26 mouse cellular contexts compared by ENCODE assay signal in the genomic region with DNA sequence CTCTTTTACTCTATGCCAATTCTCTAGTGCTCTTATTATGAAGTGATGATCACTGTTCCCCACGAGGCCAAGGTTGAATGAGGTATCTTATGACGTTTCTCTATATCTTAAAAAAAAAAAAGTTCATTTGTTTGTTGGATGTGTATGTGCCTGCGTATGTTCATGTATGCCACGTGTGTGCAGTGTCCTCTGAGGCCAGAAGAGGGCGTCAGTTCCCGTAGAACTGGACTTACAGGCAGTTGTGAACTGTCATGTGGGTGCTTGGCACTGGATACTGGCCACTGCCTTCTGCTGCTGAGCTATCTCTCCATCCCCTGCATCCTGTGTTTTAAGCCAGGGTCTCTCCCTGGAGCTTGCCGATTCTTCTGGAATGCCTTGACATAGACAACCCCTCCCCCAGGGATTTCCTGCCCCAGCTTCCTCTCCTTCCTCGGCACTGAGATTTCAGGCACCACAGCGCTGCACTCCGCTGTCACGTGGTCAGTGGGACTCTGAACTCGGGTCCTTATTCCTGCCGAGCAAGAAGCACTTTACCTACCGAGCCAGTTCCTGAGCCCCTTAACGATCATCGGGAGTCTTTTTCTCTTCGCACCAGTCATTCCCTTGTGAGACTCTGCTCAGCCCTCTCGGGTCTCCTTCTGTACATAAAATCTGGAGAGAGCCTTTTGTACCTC.
DNase-seq lines count a peak whose midpoint lies in the region; ATAC-seq and TF ChIP-seq lines count a peak whose summit lies in the region.
"Had no signal": no experiment of that assay in that cellular context is flagged by ENCODE, and none has a peak within 500 bp of the region (broad histone marks: within the 10 kb centered on the region; RNA-seq: fewer than 3 reads in every experiment).

No protein-coding gene starts in this region.

- no peak for TF ChIP-seq EP300 in liver, embryonic 14.5 days (IDR thresholded peaks at IDR 0.05; ENCODE audit: low read depth)

- H3K4me3 ChIP-seq in kidney, embryonic 14.5 days (ENCODE audit: low read length): no peak overlapping the region
- H3K4me3 ChIP-seq in liver, embryonic 14.5 days (ENCODE audit: insufficient read depth in 1 of 2, low read depth in 2 of 2, low read length in 2 of 2): no peak overlapping the region
- no peak overlapping the region for H3K4me3 ChIP-seq in liver, embryonic 11.5 days (ENCODE audit: low read depth, low read length)
- H3K4me3 ChIP-seq in E14TG2a.4 (replicated peaks; ENCODE audit: low read length): no peak overlapping the region
- no peak overlapping the region for H3K4me3 ChIP-seq in intestine, embryonic 16.5 days (ENCODE audit: low read length)
- H3K4me3 ChIP-seq: embryonic facial prominence, embryonic 12.5 days; erythroblast, embryonic 14.5 days; heart, embryonic 12.5 days; hindbrain, embryonic 12.5 days; limb, embryonic 12.5 days; midbrain, embryonic 15.5 days; neural tube, embryonic 15.5 days had no signal

- 30% methylated on average over 18 of the region's 18 CpGs for WGBS in kidney, embryonic 14.5 days
- WGBS in liver, embryonic 14.5 days (ENCODE audit: insufficient replicate concordance): 25% methylated on average over 18 of the region's 18 CpGs
- WGBS in liver, embryonic 11.5 days: 30% methylated on average over 18 of the region's 18 CpGs
- WGBS in intestine, embryonic 16.5 days: 36% methylated on average over 18 of the region's 18 CpGs

- peak; percentile 29 for DNase-seq in kidney, adult 11 months
- DNase-seq in liver, embryonic 14.5 days (ENCODE audit: low read depth in 3 of 3, low spot score in 3 of 3): no peak
- no peak for DNase-seq in liver, embryonic 11.5 days (ENCODE audit: low spot score)
- DNase-seq in layer of hippocampus, postnatal 10 days (ENCODE audit: low spot score in 2 of 2): no peak
- DNase-seq in cerebellum, postnatal 4 days (ENCODE audit: low spot score in 2 of 2): no peak
- DNase-seq: adrenal gland, adult 8-10 months; cerebellum, adult 9-10 months; gastrocnemius, postnatal 10 days; heart, adult 11 months; heart, postnatal 14 days; layer of hippocampus, adult 9-11 months; lung, adult 18-20 months; thymus, adult 18-20 months had no signal

- ATAC-seq in kidney, embryonic 14.5 days (ENCODE audit: low FRiP score, low TSS enrichment): no peak
- no peak for ATAC-seq in liver, embryonic 14.5 days (ENCODE audit: insufficient read depth)
- no peak for ATAC-seq in liver, embryonic 11.5 days (replicated peaks; ENCODE audit: low FRiP score)
- peak; percentile 52; the same call in 1 of the 2 replicates for ATAC-seq in intestine, embryonic 16.5 days
- ATAC-seq: CD4-positive, CD25-positive, alpha-beta regulatory T cell, adult 4 months; forebrain, embryonic 14.5 days; inflammation-experienced regulatory T-cells, adult 6 months; midbrain, embryonic 15.5 days had no signal

- H3K9me3 ChIP-seq in kidney, embryonic 14.5 days (ENCODE audit: control insufficient read depth, low read length): peaks cover 10% of the 10 kb centered on the region; the same call in 1 of the 2 replicates
- no peaks in the 10 kb centered on the region; the same call in 1 of the 2 replicates for H3K9me3 ChIP-seq in liver, embryonic 14.5 days (ENCODE audit: control insufficient read depth, low read length)
- H3K9me3 ChIP-seq in liver, embryonic 11.5 days (ENCODE audit: control insufficient read depth, low read length): no peaks in the 10 kb centered on the region
- H3K9me3 ChIP-seq in E14TG2a.4 (ENCODE audit: low read length): no peaks in the 10 kb centered on the region
- H3K9me3 ChIP-seq in intestine, embryonic 16.5 days (ENCODE audit: control insufficient read depth, low read length): peaks cover 5% of the 10 kb centered on the region; the same call in 1 of the 2 replicates

- no peaks in the 10 kb centered on the region for H3K36me3 ChIP-seq in kidney, embryonic 14.5 days (ENCODE audit: control insufficient read depth, insufficient read depth, low read length)
- no peaks in the 10 kb centered on the region for H3K36me3 ChIP-seq in liver, embryonic 14.5 days (replicated peaks; ENCODE audit: control insufficient read depth, insufficient read depth, low read depth)
- H3K36me3 ChIP-seq in liver, embryonic 11.5 days (ENCODE audit: control insufficient read depth, insufficient read depth, low read length): no peaks in the 10 kb centered on the region
- H3K36me3 ChIP-seq in E14TG2a.4 (ENCODE audit: insufficient read depth, low read length): no peaks in the 10 kb centered on the region
- no peaks in the 10 kb centered on the region for H3K36me3 ChIP-seq in intestine, embryonic 16.5 days (ENCODE audit: control insufficient read depth, insufficient read depth, low read length)
- H3K36me3 ChIP-seq: embryonic facial prominence, embryonic 12.5 days; heart, embryonic 12.5 days; hindbrain, embryonic 12.5 days; limb, embryonic 12.5 days; midbrain, embryonic 15.5 days; neural tube, embryonic 15.5 days had no signal

- H3K27ac ChIP-seq in kidney, embryonic 14.5 days (ENCODE audit: low read depth, low read length): no peak overlapping the region
- H3K27ac ChIP-seq in liver, embryonic 14.5 days: no peak overlapping the region
- H3K27ac ChIP-seq in liver, embryonic 11.5 days (ENCODE audit: low read depth, low read length): no peak overlapping the region
- no peak overlapping the region for H3K27ac ChIP-seq in intestine, embryonic 16.5 days (ENCODE audit: low read length)
- H3K27ac ChIP-seq: embryonic facial prominence, embryonic 12.5 days; hindbrain, embryonic 12.5 days; limb, embryonic 12.5 days; midbrain, embryonic 15.5 days; neural tube, embryonic 15.5 days had no signal

- peak; percentile 36 for TF ChIP-seq CTCF in liver, embryonic 14.5 days (IDR thresholded peaks at IDR 0.05; ENCODE audit: low read depth)
- peak; percentile 48 for TF ChIP-seq CTCF in E14TG2a.4 (conservative IDR thresholded peaks at IDR 0.05; ENCODE audit: low read length)

- no peaks in the 10 kb centered on the region for H3K4me1 ChIP-seq in kidney, embryonic 14.5 days (ENCODE audit: control insufficient read depth, insufficient read depth, low read length)
- no peaks in the 10 kb centered on the region for H3K4me1 ChIP-seq in liver, embryonic 14.5 days (replicated peaks; ENCODE audit: control insufficient read depth in 2 of 2, insufficient read depth in 2 of 2, low read length in 1 of 2)
- no peaks in the 10 kb centered on the region for H3K4me1 ChIP-seq in liver, embryonic 11.5 days (replicated peaks; ENCODE audit: control insufficient read depth, insufficient read depth, low read length)
- peaks cover 18% of the 10 kb centered on the region for H3K4me1 ChIP-seq in E14TG2a.4 (replicated peaks; ENCODE audit: low read depth, low read length)
- H3K4me1 ChIP-seq in intestine, embryonic 16.5 days (ENCODE audit: control insufficient read depth, insufficient read depth, low read length): no peaks in the 10 kb centered on the region
- H3K4me1 ChIP-seq: embryonic facial prominence, embryonic 12.5 days; heart, embryonic 12.5 days; limb, embryonic 12.5 days; midbrain, embryonic 15.5 days; neural tube, embryonic 15.5 days had no signal

- H3K9ac ChIP-seq in kidney, embryonic 14.5 days (ENCODE audit: low read depth, low read length): no peak overlapping the region
- no peak overlapping the region for H3K9ac ChIP-seq in liver, embryonic 14.5 days (replicated peaks)
- H3K9ac ChIP-seq in liver, embryonic 11.5 days (ENCODE audit: low read depth, low read length): no peak overlapping the region
- H3K9ac ChIP-seq in intestine, embryonic 16.5 days (ENCODE audit: low read depth, low read length): no peak overlapping the region
- H3K9ac ChIP-seq: embryonic facial prominence, embryonic 12.5 days; heart, embryonic 12.5 days; hindbrain, embryonic 12.5 days; limb, embryonic 12.5 days; midbrain, embryonic 15.5 days; neural tube, embryonic 15.5 days had no signal

- no peak overlapping the region for H3K4me2 ChIP-seq in kidney, embryonic 14.5 days (replicated peaks; ENCODE audit: low read depth, low read length)
- H3K4me2 ChIP-seq in liver, embryonic 14.5 days (ENCODE audit: low read depth): no peak overlapping the region
- H3K4me2 ChIP-seq in liver, embryonic 11.5 days: no peak overlapping the region
- H3K4me2 ChIP-seq in intestine, embryonic 16.5 days (ENCODE audit: low read depth, low read length): peak overlapping the region; percentile 4; the same call in 1 of the 2 replicates
- H3K4me2 ChIP-seq: embryonic facial prominence, embryonic 12.5 days; heart, embryonic 12.5 days; hindbrain, embryonic 12.5 days; limb, embryonic 12.5 days; midbrain, embryonic 15.5 days; neural tube, embryonic 15.5 days had no signal

- no peaks in the 10 kb centered on the region for H3K27me3 ChIP-seq in kidney, embryonic 14.5 days (ENCODE audit: control insufficient read depth, insufficient read depth, low read length)
- no peaks in the 10 kb centered on the region for H3K27me3 ChIP-seq in liver, embryonic 14.5 days (ENCODE audit: control insufficient read depth, insufficient read depth, low read length)
- peaks cover 2% of the 10 kb centered on the region; the same call in 1 of the 2 replicates for H3K27me3 ChIP-seq in liver, embryonic 11.5 days (replicated peaks; ENCODE audit: control insufficient read depth, insufficient read depth, low read length)
- H3K27me3 ChIP-seq in E14TG2a.4 (ENCODE audit: insufficient read depth, low read length): peaks cover 34% of the 10 kb centered on the region
- H3K27me3 ChIP-seq in intestine, embryonic 16.5 days (replicated peaks; ENCODE audit: control insufficient read depth, insufficient read depth, low read length): peaks cover 5% of the 10 kb centered on the region; the same call in 1 of the 2 replicates
- H3K27me3 ChIP-seq: embryonic facial prominence, embryonic 12.5 days; hindbrain, embryonic 12.5 days; midbrain, embryonic 15.5 days; neural tube, embryonic 15.5 days had no signal
